Mouse (Mus musculus) retina, embryonic 14.5 days (tissue): ENCODE results near the gene Rtel1.
A peak's percentile ranks its signal among the peaks of the same experiment; 100 is the strongest.

Experiments
- DNase-seq: peaks from one replicate; pipeline ENCODE4 v3.0.0-alpha.2; 2015; ENCODE audit warnings: low spot score

The Rtel1 gene

DNA sequence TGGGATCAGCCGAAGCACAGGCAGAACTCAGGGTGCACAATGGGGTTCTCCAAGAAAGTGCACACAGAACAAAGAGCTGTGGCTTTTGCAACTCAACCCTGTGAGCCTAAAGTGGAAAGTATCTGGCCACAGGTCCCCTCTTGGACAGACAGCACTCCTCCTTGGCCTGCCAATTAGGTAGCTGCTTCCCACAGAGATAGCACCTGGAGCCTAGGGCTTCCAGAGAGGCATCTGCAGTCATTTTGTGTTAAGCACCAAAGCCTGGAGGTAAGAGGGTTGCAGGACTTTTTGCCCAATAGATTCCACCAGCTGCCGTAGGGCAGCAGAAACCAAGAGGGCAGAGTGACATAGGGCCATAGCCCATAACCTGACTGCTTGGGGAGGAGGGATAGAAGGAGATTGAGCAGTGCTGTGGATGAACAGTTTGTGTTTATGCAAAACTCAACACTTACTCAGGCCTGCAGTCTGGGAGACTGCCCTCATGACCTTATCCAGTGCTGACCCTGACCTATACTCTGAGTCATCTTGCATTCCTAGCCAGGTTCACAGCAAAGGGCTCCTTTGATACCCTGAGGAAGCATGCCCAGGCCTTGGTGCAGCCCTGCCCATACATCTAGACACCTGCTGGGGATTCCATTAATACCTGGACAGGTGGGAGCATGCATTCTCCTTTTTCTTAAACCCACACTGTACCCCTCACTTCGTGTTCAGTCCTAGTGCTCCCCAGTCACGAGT lies 70.8 kb downstream of the Rtel1 start:
- no peak for DNase-seq

DNA sequence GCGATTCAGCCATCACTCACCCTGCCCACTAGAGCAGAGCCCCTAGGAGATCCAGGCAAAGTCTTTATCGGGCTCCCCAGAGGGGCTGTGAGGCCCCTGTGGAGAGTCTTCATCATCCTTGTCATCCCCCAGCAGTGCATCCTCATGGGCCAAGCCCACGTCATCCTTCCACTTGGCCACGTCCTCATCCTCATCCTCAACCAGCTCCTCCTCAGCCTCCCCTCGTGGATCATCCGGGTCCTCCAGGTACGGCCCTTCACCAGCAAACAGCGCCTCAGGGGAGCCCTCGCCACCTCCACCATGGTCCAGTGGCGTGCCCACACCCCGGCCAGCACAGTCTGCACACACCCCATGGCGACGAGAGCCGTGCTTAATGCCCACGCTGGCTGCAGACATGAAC lies 71.5 kb downstream of the Rtel1 start:
- DNase-seq: no peak

DNA sequence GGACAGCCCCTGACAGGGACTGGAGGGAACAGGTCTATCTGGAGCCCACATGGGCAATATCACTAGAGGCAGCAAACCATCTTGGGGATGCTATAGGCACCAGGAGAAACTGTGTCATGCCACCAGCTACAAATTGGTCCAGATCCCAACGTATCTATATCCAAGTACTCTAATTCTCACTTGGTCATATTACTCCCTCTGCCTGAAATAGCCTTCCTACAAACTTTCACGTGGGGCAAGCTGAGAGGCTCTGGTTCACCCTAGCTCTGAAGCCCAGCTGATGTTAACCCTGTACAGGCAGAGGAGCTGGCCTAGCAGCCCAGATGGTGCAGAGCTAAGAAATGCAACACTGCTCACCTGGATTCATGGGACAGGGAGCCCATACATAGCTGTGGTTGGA lies 72.0 kb downstream of the Rtel1 start:
- no peak for DNase-seq

DNA sequence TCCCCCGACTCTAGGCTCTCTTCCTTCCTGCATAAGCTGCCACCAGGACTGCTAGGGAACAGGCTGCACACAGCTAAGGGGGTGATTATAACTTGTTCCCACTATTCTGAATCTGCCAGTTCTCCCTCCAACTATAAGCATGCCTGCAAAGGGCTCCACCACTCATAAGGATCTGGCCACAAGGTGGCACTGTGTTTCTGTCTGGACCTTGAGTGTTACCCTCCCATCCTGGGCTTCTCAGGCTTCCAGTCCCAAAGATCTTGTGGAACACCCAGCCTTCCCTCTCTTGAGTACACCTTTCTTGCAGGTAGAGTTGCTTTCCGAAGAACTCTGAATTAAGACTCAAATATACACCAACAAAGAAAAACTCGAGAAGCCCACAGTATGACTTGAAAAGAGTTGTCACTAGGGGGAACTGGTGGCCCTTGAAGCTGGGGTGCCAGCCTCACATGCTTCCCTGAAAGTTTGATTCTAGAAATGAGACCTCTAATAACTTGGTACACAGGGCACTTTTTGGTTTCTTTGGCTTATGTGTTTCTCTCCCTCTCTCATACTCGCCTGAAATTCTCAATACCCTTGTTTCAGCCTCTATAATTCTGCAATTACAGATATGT lies 73.2 kb downstream of the Rtel1 start:
- peak; percentile 93 for DNase-seq

DNA sequence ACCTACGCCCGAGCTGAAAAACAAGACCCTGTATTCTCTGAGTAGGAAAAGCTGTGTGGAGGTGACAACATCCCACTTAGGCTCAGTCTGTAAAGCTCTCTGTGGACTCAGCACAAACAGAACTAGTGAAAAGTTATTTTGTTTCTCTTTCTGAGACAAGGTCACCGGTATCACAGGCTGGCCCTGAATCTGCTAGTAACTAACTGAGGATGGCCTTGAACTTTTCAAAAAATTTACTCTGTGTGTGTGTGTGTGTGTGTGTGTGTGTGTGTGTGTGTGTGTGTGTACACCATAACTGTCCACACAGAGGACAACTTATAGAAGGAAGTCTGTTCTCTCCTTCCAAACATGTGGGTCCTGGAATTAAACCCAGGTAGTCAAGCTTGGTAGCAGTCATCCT lies 74.5 kb downstream of the Rtel1 start:
- DNase-seq: no peak

DNA sequence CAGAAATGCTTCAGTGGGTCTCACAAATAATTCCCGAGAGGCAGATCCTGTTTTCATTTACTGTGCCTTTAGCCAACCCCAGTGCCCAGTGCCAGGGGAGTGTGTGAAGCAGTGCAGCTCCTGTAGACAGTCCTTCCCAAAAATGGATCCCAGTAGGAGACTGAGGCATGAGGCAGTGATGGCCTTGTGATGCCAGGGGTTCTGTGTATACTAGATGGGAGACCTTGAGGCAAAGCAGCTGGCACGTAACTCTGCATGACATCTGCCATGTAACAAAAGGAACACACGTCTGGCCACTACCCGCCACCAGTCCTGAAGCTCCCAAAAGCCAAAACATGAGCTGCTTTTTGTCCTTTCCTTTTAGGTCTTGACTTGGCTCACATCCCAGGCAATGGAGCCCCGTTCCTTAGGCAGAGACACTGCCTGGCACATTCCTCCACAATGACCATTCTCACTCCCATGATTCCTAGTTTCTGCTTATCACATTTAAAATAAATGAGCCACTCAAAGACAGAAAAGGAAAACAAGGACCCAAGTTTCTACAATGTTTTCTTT lies 77.7 kb downstream of the Rtel1 start:
- no peak for DNase-seq

DNA sequence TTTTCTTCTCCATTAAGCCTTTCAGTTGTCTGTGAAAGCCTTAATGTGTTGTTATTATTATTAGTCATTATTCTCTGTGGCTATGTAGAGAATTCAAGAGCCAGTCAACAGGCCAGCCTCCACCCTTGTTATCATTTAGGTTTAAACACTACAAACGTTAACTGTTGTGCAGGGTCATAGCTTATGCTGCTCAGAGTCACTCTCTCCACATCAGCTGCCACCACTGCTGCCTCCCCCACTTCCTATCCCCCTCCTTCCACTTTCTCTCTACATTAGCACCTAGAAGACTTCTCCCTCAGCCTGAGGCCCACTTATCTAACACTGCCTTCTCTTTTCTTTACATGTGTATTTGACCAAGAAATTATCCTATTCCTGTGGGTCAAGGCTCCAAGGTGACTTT lies 82.0 kb downstream of the Rtel1 start:
- DNase-seq: no peak

DNA sequence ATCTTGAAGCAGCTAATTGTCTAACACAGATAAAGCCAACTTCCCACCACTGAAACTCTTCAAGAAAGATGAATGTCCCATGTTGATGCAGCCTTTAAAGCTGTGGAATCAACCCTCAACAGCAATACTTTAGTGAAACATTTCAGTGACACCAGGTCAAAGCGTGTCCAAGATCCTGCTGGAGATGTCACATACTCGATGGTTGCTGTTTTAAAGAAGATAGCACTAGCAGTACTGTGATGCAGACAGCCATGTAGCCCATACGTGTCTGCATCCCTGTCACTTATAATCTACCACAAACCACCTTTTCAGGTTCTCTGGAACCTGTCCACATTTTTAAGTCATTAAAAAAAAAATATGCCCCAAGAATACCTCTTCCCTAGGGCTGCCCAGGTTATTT lies 84.2 kb downstream of the Rtel1 start:
- no peak for DNase-seq
